Mouse (Mus musculus) v-Abl transformed pro-B cells (cell line): ENCODE measurements around the gene Morn2.

Source experiments
- in situ Hi-C, 2 experiments: fragments of 400-800 bp; cut with MboI; formaldehyde crosslinking; loops; one replicate each; pipeline ENCODE4 v1.15.1; 2025; ENCODE audit not compliant: unreplicated experiment in 2 of 2

Morn2 gene

DNA sequence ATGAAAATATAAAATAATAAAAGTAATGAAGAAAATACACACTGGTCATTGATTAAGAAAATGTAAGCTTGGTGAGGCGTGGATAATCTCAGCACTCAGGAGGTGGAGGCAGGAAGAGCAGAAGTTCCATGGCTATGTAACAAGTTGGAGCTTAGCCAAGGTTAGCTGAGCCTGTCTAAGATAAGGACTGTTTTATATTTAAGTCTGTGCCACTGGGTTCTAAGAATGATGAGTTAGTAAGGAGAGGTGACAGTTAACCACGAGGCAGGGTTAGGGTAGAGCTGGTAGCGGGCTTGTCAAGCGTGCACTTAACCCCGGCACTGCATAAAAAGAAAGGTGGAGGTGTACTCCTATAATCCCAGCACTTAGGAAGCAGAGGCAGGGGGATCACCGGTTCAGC lies 32.2 kb downstream of the Morn2 start:
- in situ Hi-C loops: loop anchor here in 1 of 2 experiments (25.0 kb wide), 1 partner anchor 660 kb away; no protein-coding TSS in a partner anchor

DNA sequence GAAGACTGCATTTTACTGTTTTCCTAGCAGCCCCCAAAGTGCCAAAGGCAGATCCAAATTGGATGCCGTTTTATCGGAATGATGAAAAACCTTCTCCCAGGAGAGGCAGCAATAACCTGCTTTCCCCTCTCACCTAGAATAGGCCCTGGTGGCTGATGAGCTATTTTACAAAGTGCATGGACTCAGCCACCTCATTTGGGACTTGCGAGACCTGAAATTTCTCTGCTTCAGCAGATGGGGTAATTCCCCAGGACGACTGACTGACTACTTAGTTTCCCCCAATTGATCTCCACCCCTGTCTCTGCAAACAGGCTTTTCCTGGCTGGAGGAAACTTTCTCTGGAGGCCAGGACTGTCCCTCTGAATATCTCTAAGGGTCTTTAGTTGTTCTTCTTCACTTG lies 33.0 kb downstream of the Morn2 start:
- in situ Hi-C loops: loop anchor here in 1 of 2 experiments (25.0 kb wide), 1 partner anchor 661 kb away; no protein-coding TSS in a partner anchor

DNA sequence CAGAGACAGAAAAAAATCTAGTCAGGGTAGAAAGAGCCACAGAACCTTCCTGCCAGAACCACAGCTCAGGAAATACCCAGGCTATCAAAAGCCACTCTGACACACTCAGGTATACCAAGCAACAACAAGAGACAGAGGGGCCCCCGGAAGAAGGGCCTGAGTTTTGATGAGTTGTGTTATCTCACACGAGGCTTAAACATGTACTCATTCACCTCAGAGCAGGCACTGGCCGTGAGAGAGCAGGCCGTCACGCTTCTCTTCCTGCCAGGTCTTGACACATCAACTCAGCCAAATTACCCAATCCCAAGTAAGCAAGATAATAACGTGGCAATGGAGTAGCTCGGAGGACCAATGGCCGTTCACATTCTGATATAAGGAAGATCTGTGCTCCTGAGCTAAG lies 33.7 kb downstream of the Morn2 start:
- in situ Hi-C loops: loop anchor here in 1 of 2 experiments (25.0 kb wide), 1 partner anchor 661 kb away; no protein-coding TSS in a partner anchor

DNA sequence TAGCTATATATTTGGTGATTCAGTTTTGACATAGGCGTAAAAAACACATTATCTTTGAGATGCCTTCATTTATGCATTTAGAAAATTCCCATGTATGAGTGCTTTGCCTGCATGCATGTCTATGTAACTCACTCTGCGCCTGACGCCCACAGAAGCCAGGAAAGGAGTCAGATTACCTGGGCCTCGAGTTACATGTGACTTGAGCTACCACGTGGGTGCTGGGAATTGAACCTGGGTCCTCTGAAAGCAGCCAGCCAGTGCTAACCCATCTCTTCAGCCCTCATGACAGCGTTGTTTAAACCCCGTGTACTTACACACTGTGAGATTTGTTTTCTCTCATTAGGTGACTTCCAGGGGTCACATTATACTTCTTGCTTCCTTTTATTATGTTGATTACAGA lies 34.5 kb downstream of the Morn2 start:
- in situ Hi-C loops: loop anchor here in 1 of 2 experiments (25.0 kb wide), 1 partner anchor 662 kb away; no protein-coding TSS in a partner anchor

DNA sequence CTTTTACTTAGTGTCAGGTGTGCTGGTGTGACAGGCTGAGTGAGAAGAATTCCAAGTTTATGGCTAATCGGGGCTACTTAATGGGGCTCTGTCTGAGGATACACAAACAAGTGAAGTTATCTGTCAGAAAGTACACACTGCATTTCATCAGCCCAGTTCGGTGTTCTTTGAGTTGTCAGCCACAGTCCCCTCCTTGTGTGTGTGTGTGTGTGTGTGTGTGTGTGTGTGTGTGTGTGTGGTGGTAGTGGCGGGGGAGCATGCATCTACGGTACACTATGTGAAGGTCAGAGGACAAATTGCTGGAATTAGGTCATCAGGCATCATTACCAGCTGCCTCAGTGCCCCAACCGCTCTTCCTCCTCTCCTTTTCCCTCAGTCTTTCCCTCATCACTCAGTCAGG lies 35.5 kb downstream of the Morn2 start:
- in situ Hi-C loops: loop anchor here in 1 of 2 experiments (25.0 kb wide), 1 partner anchor 663 kb away; no protein-coding TSS in a partner anchor

DNA sequence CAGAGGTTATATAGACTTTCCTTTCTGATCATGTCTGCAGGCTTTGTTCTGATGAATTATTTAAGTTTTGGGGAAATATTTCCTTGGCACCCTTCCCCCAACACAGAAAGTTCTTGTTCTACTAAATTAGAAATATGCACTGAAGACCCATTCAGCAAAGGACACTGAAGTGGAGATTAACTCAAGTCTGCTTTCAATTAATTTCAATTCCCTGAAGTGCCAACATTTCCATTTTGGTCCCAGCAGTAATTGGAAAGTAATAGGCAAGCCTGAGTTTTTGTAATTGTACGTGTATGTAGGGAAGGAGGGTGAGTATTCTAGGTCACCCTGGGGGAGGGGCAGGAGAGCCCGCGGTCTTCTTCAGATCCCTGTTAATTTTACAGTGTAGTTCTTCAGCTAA lies 36.4 kb downstream of the Morn2 start:
- in situ Hi-C loops: loop anchor here in 1 of 2 experiments (25.0 kb wide), 1 partner anchor 664 kb away; no protein-coding TSS in a partner anchor

DNA sequence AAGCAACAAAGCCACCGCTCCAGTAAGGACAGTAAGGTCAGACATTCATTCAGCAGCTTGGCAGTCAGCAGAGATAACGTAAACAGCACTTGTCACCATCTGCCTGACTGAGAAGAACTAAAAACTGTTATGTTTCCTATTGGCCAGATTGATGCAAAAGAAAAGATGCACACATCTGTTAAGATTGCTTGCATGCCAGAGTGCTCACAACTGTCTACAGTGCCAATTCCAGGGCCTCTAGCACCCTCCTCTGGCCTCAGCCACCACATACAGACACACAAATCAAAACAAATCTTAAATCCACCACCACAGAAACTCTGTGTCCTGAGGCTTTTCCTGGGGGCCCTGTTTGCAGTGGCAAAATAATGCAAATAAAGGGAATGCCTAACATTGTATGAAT lies 42.4 kb downstream of the Morn2 start:
- in situ Hi-C loops: loop anchor here in 1 of 2 experiments (25.0 kb wide), 1 partner anchor 670 kb away; no protein-coding TSS in a partner anchor

DNA sequence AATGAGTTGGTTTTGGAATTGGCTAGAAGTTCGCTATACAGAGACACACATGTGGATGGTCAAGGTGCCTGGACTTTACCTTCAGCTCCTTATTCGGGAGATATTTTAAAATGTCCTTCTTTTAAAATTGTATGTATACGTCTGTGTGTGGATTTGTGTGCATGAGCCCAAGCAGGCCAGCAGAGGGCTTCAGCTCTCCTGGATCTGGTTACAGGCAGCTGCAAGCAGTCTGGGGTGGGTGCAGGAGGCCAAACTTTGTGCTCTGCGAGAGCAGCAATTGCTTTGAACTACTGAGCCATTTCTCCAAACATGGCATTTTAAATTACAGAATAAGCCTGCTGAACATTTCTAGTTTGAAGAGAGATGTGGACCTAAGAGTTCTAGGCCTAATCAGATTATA lies 55.3 kb downstream of the Morn2 start:
- in situ Hi-C loops: loop anchor here (5.0 to 25.0 kb wide), 3 partner anchors 47 to 683 kb away; no protein-coding TSS in a partner anchor

DNA sequence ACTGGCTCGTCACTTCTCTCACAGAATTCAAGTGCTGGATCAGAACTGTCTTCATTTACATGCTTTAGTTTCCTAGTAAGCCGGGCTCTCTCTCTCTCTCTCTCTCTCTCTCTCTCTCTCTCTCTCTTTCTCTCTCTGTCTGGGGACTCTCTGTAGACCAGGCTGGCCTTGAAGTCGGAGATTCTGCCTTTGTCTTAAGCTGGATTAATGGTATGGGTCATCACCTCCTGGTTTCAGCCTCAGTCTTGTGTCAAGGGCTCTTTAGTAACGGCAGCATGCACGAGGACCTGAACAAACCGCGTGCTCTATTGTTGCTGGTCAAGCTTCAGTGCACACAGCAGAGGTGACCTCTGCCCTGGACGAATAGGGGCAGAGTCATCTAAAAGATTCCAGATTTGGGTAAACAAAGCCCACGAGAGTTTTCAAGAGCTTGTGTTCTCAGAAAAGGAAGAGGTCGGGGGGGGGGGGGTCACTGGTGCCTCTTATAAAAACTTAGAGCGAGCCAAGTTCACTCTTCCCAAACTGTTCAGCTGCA lies 56.7 kb downstream of the Morn2 start:
- in situ Hi-C loops: loop anchor here (5.0 to 25.0 kb wide), 3 partner anchors 46 to 684 kb away; no protein-coding TSS in a partner anchor
